In the genomic region with DNA sequence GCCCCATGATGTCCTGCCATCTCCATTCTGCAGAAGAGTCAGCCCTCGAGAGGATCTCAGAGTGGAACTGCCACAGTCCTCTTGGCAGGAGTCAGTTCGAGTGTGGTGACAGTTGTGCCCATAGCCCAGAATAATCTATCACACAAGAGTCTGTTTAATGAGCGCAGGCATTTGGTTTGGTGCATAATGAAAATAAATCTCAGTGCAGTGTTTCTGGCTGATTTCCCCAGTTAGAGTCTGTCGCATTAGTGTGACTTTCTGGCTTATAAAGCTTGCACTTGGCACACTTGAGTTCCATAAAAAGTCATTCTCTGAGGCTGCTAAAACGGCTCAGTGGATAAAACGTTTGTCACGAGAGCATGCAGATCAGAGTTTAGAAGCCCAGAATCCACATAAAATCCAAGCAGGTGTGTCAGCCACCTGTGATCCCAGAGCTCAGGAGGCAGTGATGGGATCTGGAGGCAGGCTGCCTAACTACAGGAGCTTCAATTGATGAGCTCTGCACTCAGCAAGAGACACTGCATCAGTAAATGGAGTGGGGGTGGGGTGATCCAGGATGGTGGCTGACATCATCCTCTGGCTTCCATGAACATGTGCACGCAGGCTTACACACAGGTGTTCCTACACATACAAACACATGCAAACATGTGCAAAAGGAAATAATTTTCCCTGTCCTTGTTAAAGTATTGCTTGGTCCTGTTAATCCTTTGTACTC, we compare ENCODE assay signal across 17 mouse cellular contexts.
DNase-seq lines count a peak whose midpoint lies in the region; ATAC-seq lines count a peak whose summit lies in the region.
"Had no signal": no experiment of that assay in that cellular context is flagged by ENCODE, and none has a peak within 500 bp of the region (broad histone marks: within the 10 kb centered on the region; RNA-seq: fewer than 3 reads in every experiment).

No protein-coding gene starts in this region.

- no peak overlapping the region for H3K4me2 ChIP-seq in hindbrain, embryonic 15.5 days
- no peak overlapping the region for H3K4me2 ChIP-seq in hindbrain, embryonic 12.5 days (replicated peaks)
- H3K4me2 ChIP-seq: stomach, embryonic 15.5 days had no signal

- no peak overlapping the region for H3K9ac ChIP-seq in hindbrain, embryonic 15.5 days
- H3K9ac ChIP-seq in hindbrain, embryonic 12.5 days, result no peak overlapping the region
- H3K9ac ChIP-seq: stomach, embryonic 15.5 days had no signal

- ATAC-seq in hindbrain, embryonic 15.5 days (ENCODE audit: low FRiP score, low read depth), result 0 out of 2 replicates have a peak, but pooled peaks have one; percentile 45
- ATAC-seq in hindbrain, embryonic 12.5 days (ENCODE audit: low FRiP score), result no peak
- ATAC-seq: activated CD4-positive, CD25-positive, alpha-beta regulatory T cell, adult 4 months; Patski had no signal

- peaks cover 3% of the 10 kb centered on the region for H3K9me3 ChIP-seq in hindbrain, embryonic 15.5 days
- peaks cover 3% of the 10 kb centered on the region; the same call in 1 of the 2 replicates for H3K9me3 ChIP-seq in hindbrain, embryonic 12.5 days (replicated peaks)
- H3K9me3 ChIP-seq: stomach, embryonic 15.5 days had no signal

- no peaks in the 10 kb centered on the region for H3K27me3 ChIP-seq in hindbrain, embryonic 15.5 days
- H3K27me3 ChIP-seq in hindbrain, embryonic 12.5 days, result no peaks in the 10 kb centered on the region
- H3K27me3 ChIP-seq: Patski; stomach, embryonic 15.5 days had no signal

- intact Hi-C loops in gastrocnemius, postnatal 14 days (cut with DNase I; ENCODE audit: low total_unique reads), result no loop called here

- no peak overlapping the region for H3K27ac ChIP-seq in hindbrain, embryonic 15.5 days (replicated peaks)
- no peak overlapping the region for H3K27ac ChIP-seq in hindbrain, embryonic 12.5 days
- H3K27ac ChIP-seq: heart, adult 2 months; stomach, embryonic 15.5 days had no signal

- no peak overlapping the region for H3K4me3 ChIP-seq in hindbrain, embryonic 15.5 days
- H3K4me3 ChIP-seq in hindbrain, embryonic 12.5 days, result no peak overlapping the region
- H3K4me3 ChIP-seq: heart, adult 2 months; stomach, embryonic 15.5 days had no signal

- DNase-seq in right cerebral cortex, postnatal 10 days (ENCODE audit: low spot score in 2 of 2), result peak; percentile 35 to 47
- no peak for DNase-seq in right cerebral cortex, postnatal 36 days (ENCODE audit: low spot score in 2 of 2)
- DNase-seq in layer of hippocampus, adult 9-10 months (ENCODE audit: low spot score), result peak; percentile 31
- peak; percentile 13 for DNase-seq in right cerebral cortex, postnatal 4 days
- no peak for DNase-seq in gastrocnemius, postnatal 14 days
- DNase-seq: adrenal gland, postnatal 25 days; cerebellum, adult 9-11 months; heart, adult 2 months; kidney, adult 2 months; kidney, postnatal 25 days; lung, adult 2 months; lung, postnatal 36 days had no signal

- no peaks in the 10 kb centered on the region for H3K4me1 ChIP-seq in hindbrain, embryonic 15.5 days (replicated peaks)
- no peaks in the 10 kb centered on the region for H3K4me1 ChIP-seq in hindbrain, embryonic 12.5 days
- H3K4me1 ChIP-seq: stomach, embryonic 15.5 days had no signal

- H3K36me3 ChIP-seq in hindbrain, embryonic 15.5 days, result no peaks in the 10 kb centered on the region
- no peaks in the 10 kb centered on the region for H3K36me3 ChIP-seq in hindbrain, embryonic 12.5 days
- H3K36me3 ChIP-seq: stomach, embryonic 15.5 days had no signal

- WGBS in hindbrain, embryonic 15.5 days, result 70% methylated on average over 8 of the region's 8 CpGs
- 88% methylated on average over 8 of the region's 8 CpGs for WGBS in hindbrain, embryonic 12.5 days

Comparison
In these comparisons a context has a peak if more than half of its experiments do, and no peak if none do; other contexts are left out.
1. DNase-seq: peak in right cerebral cortex, postnatal 10 days (2 of 2), layer of hippocampus, adult 9-10 months (single experiment) and right cerebral cortex, postnatal 4 days (single experiment); none in right cerebral cortex, postnatal 36 days (0 of 2) and gastrocnemius, postnatal 14 days (single experiment).